Mouse (Mus musculus): ENCODE measurements at regions not wholly inside any gene's neighbourhood (a gene's known extent, or its start where the extent isn't known, plus 50 kb on each side); places are given as distances from the start of the nearest gene placed in this dataset.

DNA sequence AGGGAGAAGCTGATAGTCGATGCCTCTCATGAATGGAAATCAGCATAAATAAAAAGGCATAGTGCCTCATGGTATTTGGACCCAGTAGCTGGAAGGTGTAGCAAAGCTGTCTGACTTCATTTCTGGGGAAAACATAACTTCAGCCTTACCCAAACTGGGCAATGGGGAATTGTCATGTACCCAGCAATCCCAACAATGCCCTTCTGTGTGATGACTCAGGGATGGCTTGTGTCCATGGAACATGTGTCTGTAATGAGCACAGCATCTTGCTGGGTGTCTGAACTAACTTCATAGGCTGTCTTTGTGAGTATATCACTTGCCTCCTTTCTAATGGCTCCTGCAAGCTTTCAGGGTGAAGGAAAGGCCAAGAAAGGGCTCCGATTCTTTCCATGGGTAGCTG is 140.3 kb downstream of the Bod1 start:
- no peak for DNase-seq (ENCODE audit: low spot score in 2 of 2)

DNA sequence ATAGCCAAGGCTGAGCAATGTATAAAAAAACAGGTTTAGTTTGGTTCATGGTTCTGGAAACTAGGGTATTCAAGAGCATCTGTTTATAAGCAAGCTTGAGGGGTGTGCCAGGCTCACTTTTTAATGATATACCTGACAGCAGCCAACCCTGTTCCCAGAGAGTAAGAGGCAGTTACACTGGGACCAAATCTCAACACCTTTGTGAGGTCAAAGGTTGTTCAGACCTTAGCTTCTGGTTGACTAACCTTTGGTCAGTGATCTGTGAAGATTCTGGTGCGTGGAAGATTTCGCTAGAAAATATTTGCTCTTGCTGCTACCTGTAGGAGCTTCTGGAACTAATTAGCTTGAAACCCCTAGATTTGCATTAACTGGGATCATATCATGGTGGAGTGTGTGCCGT is 140.8 kb downstream of the Bod1 start:
- DNase-seq (ENCODE audit: low spot score in 2 of 2) = no peak

DNA sequence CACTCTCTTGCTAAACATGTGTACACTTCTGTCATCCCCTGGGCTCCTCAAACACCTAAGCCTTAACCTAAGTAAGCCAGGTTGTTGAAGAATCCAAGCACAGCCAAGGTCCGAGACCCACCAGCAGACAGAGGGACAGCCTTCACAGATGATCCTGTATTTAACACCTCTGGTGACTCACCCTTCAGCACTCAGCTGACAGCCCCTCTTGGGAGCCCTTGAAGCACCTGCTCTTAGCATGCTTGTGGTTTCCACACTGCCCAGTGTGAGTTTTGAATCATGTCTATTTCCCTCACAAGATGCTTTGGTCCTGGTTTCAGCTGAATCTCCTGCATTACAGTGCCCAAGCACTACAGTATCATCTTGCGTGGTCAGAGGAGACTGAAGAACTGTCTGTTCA is 142.0 kb downstream of the Bod1 start:
- DNase-seq (ENCODE audit: low spot score in 2 of 2) = no peak

DNA sequence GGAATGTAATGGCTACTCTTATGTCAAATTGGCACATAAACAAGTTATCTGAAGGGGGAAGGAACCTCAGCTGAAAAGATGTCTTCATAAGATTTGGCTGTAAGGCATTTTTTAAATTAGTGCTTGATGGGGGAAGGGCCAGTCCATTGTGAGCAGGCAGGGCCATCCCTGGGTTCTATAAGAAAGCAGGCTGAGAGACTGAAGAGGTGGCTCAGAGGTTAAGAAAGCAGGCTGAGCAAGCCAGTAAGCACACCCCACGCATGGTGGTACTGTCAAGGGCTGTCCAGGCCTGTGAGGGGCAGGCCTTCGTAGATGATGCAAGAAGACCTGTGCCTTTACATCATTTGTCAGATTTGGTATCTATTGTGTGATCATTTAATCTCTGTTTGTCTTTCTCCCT is 147.0 kb downstream of the Bod1 start:
- no peak for DNase-seq (ENCODE audit: low spot score in 2 of 2)

- DNase-seq (ENCODE audit: low spot score in 2 of 2) = no peak
Measured at GRCm38 (mm10) chr11:31524065-31524618, 147.5 kb downstream of the Bod1 start.

- no peak for DNase-seq (ENCODE audit: low spot score in 2 of 2)
Measured at GRCm38 (mm10) chr11:31522127-31522526, 149.6 kb downstream of the Bod1 start.

DNA sequence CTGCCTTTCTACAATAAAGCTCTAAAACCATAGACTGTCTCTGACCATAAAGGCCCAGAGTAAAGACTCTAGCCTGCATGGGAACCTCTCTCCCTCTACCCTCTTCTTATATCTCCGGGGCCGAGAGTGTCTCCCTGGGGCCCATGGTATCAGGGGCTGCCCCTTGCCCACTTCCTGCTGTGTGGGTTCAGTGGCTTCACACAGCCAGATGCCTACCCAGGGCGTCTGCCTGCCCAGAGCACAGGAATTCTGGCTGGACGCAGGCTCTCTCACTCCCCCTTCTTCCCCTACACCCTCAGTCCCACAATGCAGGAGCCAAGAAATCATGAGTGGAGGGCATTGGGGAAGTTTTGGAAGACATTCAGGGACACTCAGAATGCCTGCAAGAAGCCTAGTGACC is 150.8 kb downstream of the Bod1 start:
- no peak for DNase-seq (ENCODE audit: low spot score in 2 of 2)

DNA sequence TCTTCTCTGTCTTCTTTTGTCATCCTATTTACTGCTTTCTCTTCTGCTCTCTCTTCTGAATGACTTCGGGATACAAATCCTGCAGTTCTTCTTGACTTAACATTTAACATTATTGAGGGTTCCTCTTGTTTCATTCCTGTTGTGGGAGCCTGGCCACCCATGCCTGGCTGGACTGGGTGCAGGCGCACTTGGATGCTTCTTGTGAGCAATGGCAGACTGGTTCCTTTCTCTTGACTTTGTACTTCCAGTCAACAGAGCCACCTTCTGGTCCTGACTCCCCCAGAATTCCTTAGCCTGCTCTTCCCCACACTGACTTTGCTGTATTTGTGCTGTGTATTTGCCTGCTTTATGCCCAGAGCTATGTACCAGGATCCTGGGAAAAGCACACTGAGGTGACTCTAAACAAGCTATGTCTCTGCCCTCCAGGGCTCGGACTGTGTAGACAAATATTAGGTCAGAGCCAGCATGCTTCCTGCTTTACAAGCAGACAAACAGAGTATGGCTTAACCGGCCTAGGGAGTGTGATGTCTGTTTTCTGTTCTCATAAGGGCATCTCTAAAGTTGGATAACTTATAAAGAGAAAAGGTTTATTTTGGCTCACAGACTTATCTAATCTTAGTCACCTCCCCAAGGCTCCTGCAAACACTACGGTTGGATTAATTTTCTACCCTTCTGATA is 133.5 kb upstream of the Stc2 start:
- DNase-seq (ENCODE audit: low spot score in 2 of 2) = no peak

- DNase-seq (ENCODE audit: low spot score in 2 of 2) = no peak
Measured at GRCm38 (mm10) chr11:31485429-31485828, 115.6 kb upstream of the Stc2 start.

GRCm38 (mm10) chr11:31481057-31481340 is 111.1 kb upstream of the Stc2 start:
- no peak for DNase-seq (ENCODE audit: low spot score in 2 of 2)

DNA sequence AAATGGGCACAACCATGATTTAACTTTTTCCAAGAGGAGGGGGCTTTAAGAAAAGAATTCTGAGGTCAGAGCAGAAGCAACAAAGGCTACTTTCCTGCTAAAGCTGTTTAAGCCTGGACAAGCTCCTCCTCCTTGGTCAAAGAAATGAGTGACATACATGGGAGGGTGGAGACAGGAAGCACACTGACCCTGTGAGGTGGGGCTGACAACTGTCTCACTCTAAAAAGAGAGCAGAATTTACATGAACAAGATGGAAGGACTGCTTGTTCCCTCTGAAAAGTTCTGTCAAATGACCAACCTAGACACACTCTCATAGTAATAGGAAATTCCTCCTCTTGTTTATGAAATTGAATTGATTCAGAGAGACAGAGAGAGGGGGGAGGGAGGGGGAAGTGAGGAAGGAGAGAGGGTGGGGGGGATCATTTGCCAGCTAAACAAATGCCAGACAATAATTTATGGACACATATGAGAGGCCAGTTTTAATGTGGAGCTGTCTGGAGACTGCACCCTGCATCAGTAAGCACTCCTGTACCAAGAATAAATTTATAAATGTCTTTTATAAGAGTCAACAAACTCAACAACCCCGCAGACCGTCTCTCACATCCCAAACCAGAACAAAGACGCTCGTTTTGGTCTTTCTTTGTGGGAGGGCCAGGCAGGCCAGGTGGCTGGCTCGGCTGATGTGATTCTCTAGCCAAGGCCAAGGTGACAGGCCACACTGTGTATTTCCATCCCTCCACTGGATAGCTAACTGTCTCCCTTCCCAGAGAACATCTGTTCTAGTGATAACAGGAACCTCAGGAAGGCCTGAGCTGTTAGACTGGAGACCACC is 110.6 kb upstream of the Stc2 start:
- DNase-seq (ENCODE audit: low spot score in 2 of 2) = no peak

GRCm38 (mm10) chr11:31477763-31478162 is 107.9 kb upstream of the Stc2 start:
- DNase-seq (ENCODE audit: low spot score in 2 of 2) = no peak

GRCm38 (mm10) chr11:31477104-31477503 is 107.2 kb upstream of the Stc2 start:
- no peak for DNase-seq (ENCODE audit: low spot score in 2 of 2)

DNA sequence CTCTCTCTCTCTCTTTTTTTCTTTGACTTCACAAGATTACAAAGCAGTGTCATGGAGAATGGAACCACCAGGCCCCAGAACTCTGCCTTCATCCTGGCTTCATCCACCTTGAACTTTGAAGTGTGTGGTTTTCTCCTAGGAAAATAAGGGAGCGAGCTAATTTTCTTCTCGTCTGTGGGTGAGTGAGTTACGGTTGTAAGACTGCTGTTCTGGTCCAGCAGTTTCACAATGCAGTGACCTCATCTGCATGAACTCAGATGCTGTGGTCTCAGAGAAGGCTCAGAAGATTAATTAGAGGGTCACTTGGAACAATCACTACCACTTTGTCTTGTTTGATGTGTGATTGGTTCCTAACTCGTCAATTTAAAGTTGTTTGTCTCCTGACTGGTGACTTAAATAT is 103.1 kb upstream of the Stc2 start:
- DNase-seq (ENCODE audit: low spot score in 2 of 2) = no peak

DNA sequence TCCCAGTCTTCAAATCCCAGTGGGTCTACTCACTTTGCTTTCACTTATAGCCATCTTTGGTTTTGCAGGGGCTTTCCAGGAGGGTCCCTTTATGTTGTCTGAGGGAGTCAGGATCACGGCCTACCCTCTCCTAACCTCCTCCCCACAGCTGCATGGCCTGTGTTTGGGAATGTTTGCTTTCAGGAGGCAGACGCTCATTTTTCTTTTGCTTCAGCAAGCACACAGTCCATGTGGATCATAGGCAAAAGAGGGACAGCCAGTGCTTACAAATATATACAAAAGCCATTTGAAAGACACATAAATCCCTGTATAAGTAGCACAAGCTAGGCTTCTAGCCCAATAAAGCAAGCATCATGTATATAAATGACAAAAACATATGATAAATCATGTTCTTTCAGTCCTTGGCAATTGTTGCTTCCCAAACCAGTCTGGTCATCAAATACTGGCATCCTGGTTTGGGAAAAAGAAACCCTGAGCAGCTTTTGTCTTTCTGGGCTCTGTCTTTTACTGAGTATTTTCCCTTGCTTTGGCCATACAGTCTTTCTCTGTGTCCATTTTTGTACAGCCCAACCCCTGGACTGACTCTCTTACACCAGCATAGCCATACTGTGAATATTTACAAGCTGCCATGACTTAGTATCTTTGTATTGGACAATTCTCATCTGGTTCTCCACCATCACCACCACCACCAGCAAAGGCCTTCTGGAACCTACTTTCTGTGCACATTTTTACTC is 101.0 kb upstream of the Stc2 start:
- DNase-seq (ENCODE audit: low spot score in 2 of 2) = no peak

DNA sequence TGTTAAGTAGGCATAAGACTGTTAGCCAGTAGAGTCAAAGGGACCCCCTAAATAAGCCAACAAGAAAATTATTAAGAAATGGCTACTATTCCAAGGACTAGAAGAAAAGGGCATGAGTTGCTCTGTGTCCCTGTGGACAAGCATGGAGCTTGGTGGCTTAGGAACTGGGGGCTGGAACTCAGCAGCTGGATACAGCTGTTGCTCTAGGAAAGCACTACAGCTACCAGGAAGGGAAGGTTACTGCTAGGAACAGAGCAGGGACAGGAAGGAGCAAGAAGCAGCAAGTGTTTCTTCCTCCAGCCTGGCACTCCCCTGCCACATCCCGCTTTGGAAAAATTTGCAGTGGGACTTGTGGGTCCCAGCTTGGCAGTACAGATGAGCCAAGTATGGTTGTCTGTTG is 95.0 kb upstream of the Stc2 start:
- DNase-seq (ENCODE audit: low spot score in 2 of 2) = no peak

DNA sequence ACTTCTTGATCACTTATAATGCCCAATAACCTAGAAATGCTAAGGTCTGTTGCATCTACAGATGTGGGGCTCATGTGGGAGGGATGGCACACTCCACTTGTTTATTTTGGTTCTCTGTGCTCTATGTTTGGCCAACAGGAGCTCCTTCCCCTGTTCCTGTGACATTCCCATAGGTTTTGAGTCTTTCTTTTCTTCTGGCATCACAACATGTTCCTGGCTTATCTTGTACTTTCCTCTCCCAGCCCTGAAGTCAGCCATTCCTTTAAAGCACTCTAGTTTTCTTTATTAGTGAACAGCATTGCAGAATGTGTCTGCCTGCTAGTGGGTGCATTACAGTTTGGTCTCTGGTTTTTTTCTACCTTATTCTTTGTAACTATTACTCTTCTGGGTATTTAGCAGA is 92.6 kb upstream of the Stc2 start:
- no peak for DNase-seq (ENCODE audit: low spot score in 2 of 2)

GRCm38 (mm10) chr11:31461824-31462223 is 92.0 kb upstream of the Stc2 start:
- DNase-seq (ENCODE audit: low spot score in 2 of 2) = no peak

- no peak for DNase-seq (ENCODE audit: low spot score in 2 of 2)
Measured at GRCm38 (mm10) chr11:31461348-31461747, 91.5 kb upstream of the Stc2 start.

GRCm38 (mm10) chr11:31427374-31427773 is 57.5 kb upstream of the Stc2 start:
- DNase-seq (ENCODE audit: low spot score in 2 of 2) = no peak
